Mouse (Mus musculus): Measurements from ENCODE around the gene Ephb6. TPM values are rescaled to one million over a fixed set of nuclear protein-coding genes. Genes with fewer than 3 reads are reported as not detected.

Gene Ephb6
- 2.8 and 4.4 TPM in 2 replicates for polyA plus RNA-seq (2014; fragmentation: Nextera tagmentation; extraction: Ambion mirVana)

- Histone ChIP-seq H3K27ac (replicated peaks in 1 of 2; ENCODE audit: control insufficient read depth in 1 of 2, insufficient read depth in 1 of 2, low read depth in 2 of 2, low read length in 2 of 2) (peak within 1 kb of the TSS; percentile 57 to 71), H3K4me1 (ENCODE audit: control insufficient read depth in 2 of 2, insufficient read depth in 2 of 2, low read length in 2 of 2) (peaks cover 2 to 3% of the 10 kb centered on the region in 2 experiments; a peak in 1 of 4 replicates), H3K36me3 (ENCODE audit: control insufficient read depth, insufficient read depth, low read length) (no peaks in the 10 kb centered on the region), H3K27me3 (ENCODE audit: control insufficient read depth, insufficient read depth, low read length) (peaks cover 14% of the 10 kb centered on the region), H3K9ac (ENCODE audit: low read length) (peak within 1 kb of the TSS; percentile 75), H3K4me3 (ENCODE audit: control insufficient read depth in 1 of 2, insufficient read depth in 1 of 2, low read depth in 1 of 2, low read length in 2 of 2) (peak within 1 kb of the TSS; percentile 77 to 95), H3K9me3 (ENCODE audit: control insufficient read depth, low read length) (no peaks in the 10 kb centered on the region), H3K4me2 (ENCODE audit: low read length) (peak within 1 kb of the TSS; percentile 98)
- peak; percentile 93 for ATAC-seq (ENCODE audit: insufficient number of reproducible peaks, insufficient read depth, low FRiP score, low read depth)
- under 1% methylated on average over 67 of the region's 68 CpGs for WGBS
Measured at GRCm38 (mm10) chr6:41605061-41605793, at the start of gene Ephb6. Gene Ephb6 (plus strand): TSS chr6:41605482.

GRCm38 (mm10) chr6:41556389-41556788, 48.9 kb upstream of the Ephb6 start:
- H3K4me3 ChIP-seq (ENCODE audit: control insufficient read depth in 1 of 2, insufficient read depth in 1 of 2, low read depth in 1 of 2, low read length in 2 of 2): no peak overlapping the region
- no peaks in the 10 kb centered on the region for H3K36me3 ChIP-seq (ENCODE audit: control insufficient read depth, insufficient read depth, low read length)
- H3K9ac ChIP-seq (ENCODE audit: low read length): no peak overlapping the region
- no peaks in the 10 kb centered on the region for H3K9me3 ChIP-seq (ENCODE audit: control insufficient read depth, low read length)
- no peak overlapping the region for H3K4me2 ChIP-seq (ENCODE audit: low read length)
- ATAC-seq (ENCODE audit: insufficient number of reproducible peaks, insufficient read depth, low FRiP score, low read depth): no peak
- H3K27me3 ChIP-seq (ENCODE audit: control insufficient read depth, insufficient read depth, low read length): no peaks in the 10 kb centered on the region
- H3K4me1 ChIP-seq (ENCODE audit: control insufficient read depth in 2 of 2, insufficient read depth in 2 of 2, low read length in 2 of 2): no peaks in the 10 kb centered on the region
- H3K27ac ChIP-seq (replicated peaks in 1 of 2; ENCODE audit: control insufficient read depth in 1 of 2, insufficient read depth in 1 of 2, low read depth in 2 of 2, low read length in 2 of 2): no peak overlapping the region

GRCm38 (mm10) chr6:41557468-41557867, 47.8 kb upstream of the Ephb6 start:
- Histone ChIP-seq H3K4me3 (ENCODE audit: control insufficient read depth in 1 of 2, insufficient read depth in 1 of 2, low read depth in 1 of 2, low read length in 2 of 2) (no peak overlapping the region), H3K9ac (ENCODE audit: low read length) (no peak overlapping the region), H3K36me3 (ENCODE audit: control insufficient read depth, insufficient read depth, low read length) (no peaks in the 10 kb centered on the region), H3K27ac (replicated peaks in 1 of 2; ENCODE audit: control insufficient read depth in 1 of 2, insufficient read depth in 1 of 2, low read depth in 2 of 2, low read length in 2 of 2) (no peak overlapping the region), H3K9me3 (ENCODE audit: control insufficient read depth, low read length) (no peaks in the 10 kb centered on the region), H3K27me3 (ENCODE audit: control insufficient read depth, insufficient read depth, low read length) (no peaks in the 10 kb centered on the region), H3K4me1 (ENCODE audit: control insufficient read depth in 2 of 2, insufficient read depth in 2 of 2, low read length in 2 of 2) (no peaks in the 10 kb centered on the region), H3K4me2 (ENCODE audit: low read length) (no peak overlapping the region)
- 73% methylated on average over 5 of the region's 5 CpGs for WGBS
- no peak for ATAC-seq (ENCODE audit: insufficient number of reproducible peaks, insufficient read depth, low FRiP score, low read depth)

GRCm38 (mm10) chr6:41558271-41558670, 47.0 kb upstream of the Ephb6 start:
- no peak overlapping the region for H3K9ac ChIP-seq (ENCODE audit: low read length)
- no peak overlapping the region for H3K4me2 ChIP-seq (ENCODE audit: low read length)
- no peaks in the 10 kb centered on the region for H3K4me1 ChIP-seq (ENCODE audit: control insufficient read depth in 2 of 2, insufficient read depth in 2 of 2, low read length in 2 of 2)
- ATAC-seq (ENCODE audit: insufficient number of reproducible peaks, insufficient read depth, low FRiP score, low read depth): 0 out of 2 replicates have a peak, but pooled peaks have one; percentile 21
- H3K4me3 ChIP-seq (ENCODE audit: control insufficient read depth in 1 of 2, insufficient read depth in 1 of 2, low read depth in 1 of 2, low read length in 2 of 2): no peak overlapping the region
- 44% methylated on average over 2 of the region's 2 CpGs for WGBS
- no peak overlapping the region for H3K27ac ChIP-seq (replicated peaks in 1 of 2; ENCODE audit: control insufficient read depth in 1 of 2, insufficient read depth in 1 of 2, low read depth in 2 of 2, low read length in 2 of 2)
- no peaks in the 10 kb centered on the region for H3K9me3 ChIP-seq (ENCODE audit: control insufficient read depth, low read length)
- H3K27me3 ChIP-seq (ENCODE audit: control insufficient read depth, insufficient read depth, low read length): no peaks in the 10 kb centered on the region
- H3K36me3 ChIP-seq (ENCODE audit: control insufficient read depth, insufficient read depth, low read length): no peaks in the 10 kb centered on the region

- Histone ChIP-seq H3K4me1 (ENCODE audit: control insufficient read depth in 2 of 2, insufficient read depth in 2 of 2, low read length in 2 of 2) (no peaks in the 10 kb centered on the region), H3K4me3 (ENCODE audit: control insufficient read depth in 1 of 2, insufficient read depth in 1 of 2, low read depth in 1 of 2, low read length in 2 of 2) (no peak overlapping the region), H3K36me3 (ENCODE audit: control insufficient read depth, insufficient read depth, low read length) (no peaks in the 10 kb centered on the region), H3K4me2 (ENCODE audit: low read length) (no peak overlapping the region), H3K9ac (ENCODE audit: low read length) (no peak overlapping the region), H3K27me3 (ENCODE audit: control insufficient read depth, insufficient read depth, low read length) (no peaks in the 10 kb centered on the region), H3K27ac (replicated peaks in 1 of 2; ENCODE audit: control insufficient read depth in 1 of 2, insufficient read depth in 1 of 2, low read depth in 2 of 2, low read length in 2 of 2) (no peak overlapping the region), H3K9me3 (ENCODE audit: control insufficient read depth, low read length) (no peaks in the 10 kb centered on the region)
- WGBS: 71% methylated on average over 3 of the region's 3 CpGs
- ATAC-seq (ENCODE audit: insufficient number of reproducible peaks, insufficient read depth, low FRiP score, low read depth): no peak
Measured at GRCm38 (mm10) chr6:41559331-41559730, 46.0 kb upstream of the Ephb6 start.

GRCm38 (mm10) chr6:41560273-41560672, 45.0 kb upstream of the Ephb6 start:
- Histone ChIP-seq H3K4me3 (ENCODE audit: control insufficient read depth in 1 of 2, insufficient read depth in 1 of 2, low read depth in 1 of 2, low read length in 2 of 2) (no peak overlapping the region), H3K4me2 (ENCODE audit: low read length) (no peak overlapping the region), H3K9me3 (ENCODE audit: control insufficient read depth, low read length) (no peaks in the 10 kb centered on the region), H3K9ac (ENCODE audit: low read length) (no peak overlapping the region), H3K27me3 (ENCODE audit: control insufficient read depth, insufficient read depth, low read length) (no peaks in the 10 kb centered on the region), H3K4me1 (ENCODE audit: control insufficient read depth in 2 of 2, insufficient read depth in 2 of 2, low read length in 2 of 2) (no peaks in the 10 kb centered on the region), H3K27ac (replicated peaks in 1 of 2; ENCODE audit: control insufficient read depth in 1 of 2, insufficient read depth in 1 of 2, low read depth in 2 of 2, low read length in 2 of 2) (no peak overlapping the region), H3K36me3 (ENCODE audit: control insufficient read depth, insufficient read depth, low read length) (no peaks in the 10 kb centered on the region)
- WGBS: 73% methylated on average over 2 of the region's 2 CpGs
- no peak for ATAC-seq (ENCODE audit: insufficient number of reproducible peaks, insufficient read depth, low FRiP score, low read depth)

- Histone ChIP-seq H3K4me1 (ENCODE audit: control insufficient read depth in 2 of 2, insufficient read depth in 2 of 2, low read length in 2 of 2) (no peaks in the 10 kb centered on the region), H3K27ac (replicated peaks in 1 of 2; ENCODE audit: control insufficient read depth in 1 of 2, insufficient read depth in 1 of 2, low read depth in 2 of 2, low read length in 2 of 2) (no peak overlapping the region), H3K4me3 (ENCODE audit: control insufficient read depth in 1 of 2, insufficient read depth in 1 of 2, low read depth in 1 of 2, low read length in 2 of 2) (peak overlapping the region in 1 of 2 experiments; percentile 16; a peak in 1 of 4 replicates), H3K9ac (ENCODE audit: low read length) (no peak overlapping the region), H3K4me2 (ENCODE audit: low read length) (peak overlapping the region; percentile 29), H3K27me3 (ENCODE audit: control insufficient read depth, insufficient read depth, low read length) (no peaks in the 10 kb centered on the region), H3K36me3 (ENCODE audit: control insufficient read depth, insufficient read depth, low read length) (no peaks in the 10 kb centered on the region), H3K9me3 (ENCODE audit: control insufficient read depth, low read length) (no peaks in the 10 kb centered on the region)
- WGBS: 85% methylated on average over 4 of the region's 4 CpGs
- ATAC-seq (ENCODE audit: insufficient number of reproducible peaks, insufficient read depth, low FRiP score, low read depth): no peak
Measured at GRCm38 (mm10) chr6:41562598-41562997, 42.7 kb upstream of the Ephb6 start.
